Mouse (Mus musculus): Measurements from ENCODE around the gene Trim63.

- TF ChIP-seq MYOD1 (IDR thresholded peaks at IDR 0.05; ENCODE audit: control insufficient read depth in 1 of 3, insufficient read length in 2 of 3, low read depth in 2 of 3) (no peak), POLR2A (IDR thresholded peaks at IDR 0.05; ENCODE audit: insufficient read length, low read depth) (peak; percentile 86), CEBPB (IDR thresholded peaks at IDR 0.05; ENCODE audit: insufficient read depth, poor library complexity, severe bottlenecking) (no peak), MYOG (IDR thresholded peaks at IDR 0.05; ENCODE audit: control insufficient read depth in 1 of 3, insufficient read depth in 1 of 3, insufficient read length in 2 of 3, low read depth in 2 of 3) (peak in 2 of 3 experiments; percentile 49 to 51), USF1 (IDR thresholded peaks at IDR 0.05; ENCODE audit: low read depth) (no peak), SRF (IDR thresholded peaks at IDR 0.05; ENCODE audit: control insufficient read depth, insufficient read length, low read depth) (peak; percentile 66), POLR2AphosphoS2 (IDR thresholded peaks at IDR 0.05; ENCODE audit: insufficient read length, low read depth) (peak; percentile 84), E2F4 (IDR thresholded peaks at IDR 0.05; ENCODE audit: insufficient read depth) (no peak), MAX (IDR thresholded peaks at IDR 0.05; ENCODE audit: low read depth) (no peak), TCF12 (IDR thresholded peaks at IDR 0.05; ENCODE audit: insufficient read depth, poor library complexity, severe bottlenecking) (no peak)
Observed at GRCm38 (mm10) chr4:134287168-134287564, 27.8 kb upstream of the Trim63 start.
